Mouse (Mus musculus): ENCODE results near the gene Rhox9. TPM values are rescaled to one million over a fixed set of nuclear protein-coding genes. Genes with fewer than 3 reads are reported as not detected.
A peak's percentile ranks its signal among the peaks of the same experiment; 100 is the strongest.
"Not testable (repeated sequence)": the region's sequence is repeated elsewhere in the genome, so short reads cannot be mapped to it uniquely, and the experiment has no call there.

The Rhox9 gene
- not detected for total RNA-seq (2021)
- long read RNA-seq, experiment 1 = 0 reads
- long read RNA-seq, experiment 2 = 0 reads

GRCm38 (mm10) chrX:37901670-37902069, at the start of gene Rhox9:
Rhox9 (minus strand) TSS chrX:37901770.
- intact Hi-C loops (cut with DNase I); DNase-seq: not testable (repeated sequence)

GRCm38 (mm10) chrX:37916311-37916710, 14.7 kb upstream of the Rhox9 start:
- intact Hi-C loops (cut with DNase I) = no loop called here
- peak in 1 of 2 experiments; percentile 3 for DNase-seq

GRCm38 (mm10) chrX:37908581-37908980, 7.0 kb upstream of the Rhox9 start:
- no peak for DNase-seq
- intact Hi-C loops (cut with DNase I) = no loop called here

GRCm38 (mm10) chrX:37903727-37904126, 2.2 kb upstream of the Rhox9 start:
- peak in 1 of 2 experiments; percentile 5 for DNase-seq
- intact Hi-C loops (cut with DNase I) = no loop called here

- intact Hi-C loops (cut with DNase I); DNase-seq: not testable (repeated sequence)
Observed at GRCm38 (mm10) chrX:37897132-37897531, 4.4 kb downstream of the Rhox9 start, which contains the start of gene Rhox7b. Rhox7b (minus strand) TSS chrX:37897232.

- intact Hi-C loops (cut with DNase I) = no loop called here
- DNase-seq = no peak
Observed at GRCm38 (mm10) chrX:37878844-37879243, 22.7 kb downstream of the Rhox9 start, which contains the start of gene Rhox8. Rhox8 (minus strand) TSS chrX:37878944.

- intact Hi-C loops (cut with DNase I) = no loop called here
Observed at GRCm38 (mm10) chrX:37871641-37872040, 29.9 kb downstream of the Rhox9 start.

More at GRCm38 (mm10) chrX:37871641-37872040, 29.9 kb downstream of the Rhox9 start:
- no peak for DNase-seq

Other genes with a start within 250 kb of the Rhox9 start
- gene Rhox3h, start 233.0 kb downstream of the Rhox9 start, total RNA-seq (2021) = not detected
- not detected for gene Rhox2h, start 228.5 kb downstream of the Rhox9 start, total RNA-seq (2021)
- 1 to 10 TPM; 1.7 to 3.7 TPM for gene Rhox5, start 96.9 kb downstream of the Rhox9 start, total RNA-seq (2021)
- gene Rhox6, start 74.9 kb downstream of the Rhox9 start, total RNA-seq (2021) = not detected
- not detected for gene Rhox7a, start 70.1 kb downstream of the Rhox9 start, total RNA-seq (2021)
- gene Rhox8, start 22.8 kb downstream of the Rhox9 start, total RNA-seq (2021) = not detected
- gene Rhox7b, start 4.5 kb downstream of the Rhox9 start, total RNA-seq (2021) = not detected
- gene Btg1-ps1, start 117.0 kb upstream of the Rhox9 start, total RNA-seq (2021) = not detected
- not detected for gene Btg1-ps2, start 141.3 kb upstream of the Rhox9 start, total RNA-seq (2021)
- gene Rhox10, start 164.7 kb upstream of the Rhox9 start, total RNA-seq (2021) = not detected
- gene Rhox11, start 183.4 kb upstream of the Rhox9 start, total RNA-seq (2021) = not detected
- gene Rhox12, start 209.1 kb upstream of the Rhox9 start, total RNA-seq (2021) = not detected
- gene Rhox13, start 219.4 kb upstream of the Rhox9 start, total RNA-seq (2021) = not detected

Data from heart, postnatal 14 days (tissue).